Mouse (Mus musculus) lung, adult 18-20 months (tissue): ENCODE measurements at regions not wholly inside any gene's neighbourhood (a gene's known extent, or its start where the extent isn't known, plus 50 kb on each side); places are given as distances from the start of the nearest gene placed in this dataset.

Experiments
- DNase-seq, 2 experiments: peaks; one replicate each; pipeline ENCODE4 v3.0.0; 2022; ENCODE audit warnings: mixed read lengths in 2 of 2

GRCm38 (mm10) chr10:16600041-16600440, 1123.0 kb upstream of the Cited2 start:
- DNase-seq = no peak

GRCm38 (mm10) chr10:16600551-16601224, 1122.3 kb upstream of the Cited2 start:
- DNase-seq = no peak

- DNase-seq = no peak
Observed at GRCm38 (mm10) chr10:16601225-16601595, 1121.8 kb upstream of the Cited2 start.

GRCm38 (mm10) chr10:16608339-16608738, 1114.7 kb upstream of the Cited2 start:
- no peak for DNase-seq

- DNase-seq = no peak
Observed at GRCm38 (mm10) chr10:16618752-16619151, 1104.3 kb upstream of the Cited2 start.

- no peak for DNase-seq
Observed at GRCm38 (mm10) chr10:16619584-16619983, 1103.4 kb upstream of the Cited2 start.

- no peak for DNase-seq
Observed at GRCm38 (mm10) chr10:16620804-16621559, 1102.0 kb upstream of the Cited2 start.

- DNase-seq = no peak
Observed at GRCm38 (mm10) chr10:16622821-16623220, 1100.2 kb upstream of the Cited2 start.

- no peak for DNase-seq
Observed at GRCm38 (mm10) chr10:16633236-16633635, 1089.8 kb upstream of the Cited2 start.

GRCm38 (mm10) chr10:16635463-16635862, 1087.6 kb upstream of the Cited2 start:
- no peak for DNase-seq

- DNase-seq = peak; percentile 15 to 25
Observed at GRCm38 (mm10) chr10:16637006-16637405, 1086.0 kb upstream of the Cited2 start.

GRCm38 (mm10) chr10:16638111-16638510, 1084.9 kb upstream of the Cited2 start:
- DNase-seq = no peak

GRCm38 (mm10) chr10:16640136-16640535, 1082.9 kb upstream of the Cited2 start:
- no peak for DNase-seq

- no peak for DNase-seq
Observed at GRCm38 (mm10) chr10:16650120-16650519, 1072.9 kb upstream of the Cited2 start.

GRCm38 (mm10) chr10:16652450-16652849, 1070.6 kb upstream of the Cited2 start:
- DNase-seq = no peak

GRCm38 (mm10) chr10:16664483-16664882, 1058.5 kb upstream of the Cited2 start:
- no peak for DNase-seq

- no peak for DNase-seq
Observed at GRCm38 (mm10) chr10:16670286-16670685, 1052.7 kb upstream of the Cited2 start.

- DNase-seq = no peak
Observed at GRCm38 (mm10) chr10:16681001-16681400, 1042.0 kb upstream of the Cited2 start.

- no peak for DNase-seq
Observed at GRCm38 (mm10) chr10:16685352-16685751, 1037.7 kb upstream of the Cited2 start.

- no peak for DNase-seq
Observed at GRCm38 (mm10) chr10:16706976-16707375, 1016.0 kb upstream of the Cited2 start.

- DNase-seq = no peak
Observed at GRCm38 (mm10) chr10:16713143-16713542, 1009.9 kb upstream of the Cited2 start.

GRCm38 (mm10) chr10:16714065-16714464, 1009.0 kb upstream of the Cited2 start:
- DNase-seq = no peak

- no peak for DNase-seq
Observed at GRCm38 (mm10) chr10:16714526-16714925, 1008.5 kb upstream of the Cited2 start.

- no peak for DNase-seq
Observed at GRCm38 (mm10) chr10:16742246-16742645, 980.8 kb upstream of the Cited2 start.
